Mouse (Mus musculus) intestine, embryonic 14.5 days (tissue): ENCODE data around the gene Dhrs1. TPM values are rescaled to one million over a fixed set of nuclear protein-coding genes. Genes with fewer than 3 reads are reported as not detected.
A peak's percentile ranks its signal among the peaks of the same experiment; 100 is the strongest.

Source experiments
- ATAC-seq: fragments of 200-750 bp; cut with Nextera tagmentation; replicated peaks from 2 replicates; pipeline ENCODE4 v1.8.0; 2017; ENCODE audit warnings: low read depth, moderate number of reproducible peaks, moderate TSS enrichment, moderate library complexity; ENCODE audit not compliant: low FRiP score, low TSS enrichment
- DNase-seq: peaks from one replicate; pipeline ENCODE4 v3.0.0-alpha.2; 2018; ENCODE audit warnings: low spot score
- H3K27ac ChIP-seq: fragments of 300-500 bp; sonication (generic); 2 replicates; pipeline ENCODE4 v1.5.1; 2014; ENCODE audit warnings: low read depth, mild to moderate bottlenecking, control low read depth
- H3K27me3 ChIP-seq: fragments of 300-500 bp; sonication (generic); replicated peaks from 2 replicates; pipeline ENCODE4 v1.6.1; 2014; ENCODE audit warnings: low read length, control low read depth; ENCODE audit not compliant: control insufficient read depth, insufficient read depth
- H3K36me3 ChIP-seq: fragments of 300-500 bp; sonication (generic); 2 replicates; pipeline ENCODE4 v1.6.1; 2014; ENCODE audit warnings: low read length, control low read depth; ENCODE audit not compliant: control insufficient read depth, insufficient read depth
- H3K4me1 ChIP-seq: fragments of 300-500 bp; sonication (generic); replicated peaks from 2 replicates; pipeline ENCODE4 v1.6.1; 2014; ENCODE audit warnings: low read length, control low read depth, mixed read lengths; ENCODE audit not compliant: control insufficient read depth, insufficient read depth
- H3K4me2 ChIP-seq: fragments of 300-500 bp; sonication (generic); 2 replicates; pipeline ENCODE4 v1.6.1; 2014; ENCODE audit warnings: low read length
- H3K4me3 ChIP-seq: fragments of 300-500 bp; sonication (generic); 2 replicates; pipeline ENCODE4 v1.5.1; 2014; ENCODE audit warnings: low read depth, low read length, control low read depth, mixed read lengths
- H3K9ac ChIP-seq: fragments of 300-500 bp; sonication (generic); 2 replicates; pipeline ENCODE4 v1.6.1; 2014; ENCODE audit warnings: mild to moderate bottlenecking, low read length
- H3K9me3 ChIP-seq: fragments of 300-500 bp; sonication (generic); 2 replicates; pipeline ENCODE4 v1.6.1; 2016; ENCODE audit warnings: low read length, control low read depth; ENCODE audit not compliant: control insufficient read depth
- WGBS: fragments of 180-500 bp; shearing (Covaris S2); extraction: QIAGEN DNeasy Blood & Tissue Kit; methylation state at CpG from one replicate; pipeline ENCODE4 v1.1.7; 2014; 5-methylcytosine and 5-hydroxymethylcytosine counted together
- polyA plus RNA-seq: library from polyadenylated mRNA; unstranded; fragments of >200 nt; fragmentation: Nextera tagmentation; extraction: Ambion mirVana; gene quantifications from 2 replicates; pipeline ENCODE4 v1.2.1, GENCODE M21; 2014

Dhrs1 gene
- polyA plus RNA-seq: 81.9 and 84.3 TPM in 2 replicates

DNA sequence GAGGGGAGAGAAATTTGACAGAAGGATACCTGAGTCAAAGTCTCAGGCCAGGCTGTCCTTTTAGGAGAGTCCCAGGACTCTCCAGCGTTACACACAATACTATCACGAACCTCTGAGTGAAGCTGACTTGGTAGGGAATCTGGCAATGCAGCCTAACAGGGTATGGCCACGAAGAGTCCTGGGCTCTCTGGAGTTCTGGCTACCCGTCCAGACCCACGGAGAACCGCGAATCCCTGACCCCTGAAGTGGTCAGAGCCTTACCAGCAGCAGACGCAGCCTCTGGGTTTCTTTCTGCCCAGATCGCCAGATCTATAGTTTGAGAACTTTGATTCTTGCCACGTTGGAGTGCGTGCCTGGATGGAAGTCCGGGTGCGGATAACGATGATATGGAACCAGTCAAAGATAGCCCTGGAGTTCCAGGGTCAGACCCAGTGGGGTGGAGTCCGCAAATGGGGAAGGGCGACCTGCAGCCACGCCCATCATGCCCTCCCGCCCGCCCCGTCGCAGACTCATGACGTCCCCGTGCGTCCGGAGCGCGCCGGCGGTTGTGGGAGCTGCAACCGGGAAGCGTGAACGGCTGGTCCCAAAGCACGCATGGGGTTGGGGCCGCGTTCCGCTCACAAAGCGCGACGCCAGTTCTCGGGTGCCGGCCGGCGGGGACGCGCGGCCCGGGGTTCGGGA lies at the start of gene Dhrs1, which contains the start of gene Nop9:
Gene Dhrs1 (minus strand): TSS at position 511 of the 681 bp plus-strand sequence.
Gene Nop9 (plus strand): TSS at position 514 of the 681 bp plus-strand sequence.
- H3K27me3 ChIP-seq: no peaks in the 10 kb centered on the region
- WGBS: 2% methylated on average over 46 of the region's 48 CpGs
- peak within 1 kb of the TSS; percentile 95 for H3K4me3 ChIP-seq
- peaks cover 52% of the 10 kb centered on the region for H3K36me3 ChIP-seq
- peaks cover 27% of the 10 kb centered on the region for H3K4me1 ChIP-seq
- peak; percentile 90 for ATAC-seq
- H3K9ac ChIP-seq: peak within 1 kb of the TSS; percentile 81
- 0 out of 2 replicates have a peak within 1 kb of the TSS, but pooled peaks have one; percentile 38 for H3K27ac ChIP-seq
- no peaks in the 10 kb centered on the region for H3K9me3 ChIP-seq
- peak; percentile 99 for DNase-seq
- H3K4me2 ChIP-seq: peak within 1 kb of the TSS; percentile 99

- Histone ChIP-seq H3K9me3 (no peaks in the 10 kb centered on the region), H3K27me3 (no peaks in the 10 kb centered on the region), H3K4me1 (peaks cover 4% of the 10 kb centered on the region; the same call in 1 of the 2 replicates), H3K27ac (no peak overlapping the region), H3K9ac (no peak overlapping the region), H3K4me2 (no peak overlapping the region), H3K4me3 (no peak overlapping the region), H3K36me3 (no peaks in the 10 kb centered on the region)
- DNase-seq (no peak), ATAC-seq (no peak)
- 67% methylated on average over 2 of the region's 2 CpGs for WGBS
Observed at GRCm38 (mm10) chr14:55793946-55794345, 48.5 kb upstream of the Dhrs1 start.

DNA sequence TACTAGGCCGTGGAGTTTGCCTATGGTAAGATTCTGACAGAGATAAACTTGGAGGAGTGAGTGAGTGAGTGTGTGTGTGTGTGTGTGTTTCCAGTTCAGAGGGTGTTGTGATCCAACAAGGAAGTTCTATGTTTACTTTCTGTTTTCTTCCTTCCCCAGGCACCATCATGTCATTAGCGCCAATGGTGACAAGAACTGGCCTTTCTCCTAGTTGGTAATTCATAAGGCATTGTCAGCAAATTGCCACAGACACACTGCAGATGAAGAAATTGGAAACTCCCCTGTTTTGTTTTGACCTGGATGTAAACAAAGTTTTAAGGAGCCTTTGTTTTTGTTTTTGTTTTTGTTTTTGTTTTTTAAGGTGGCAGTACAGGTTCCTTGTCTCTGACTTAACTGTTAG lies 48.0 kb upstream of the Dhrs1 start:
- ATAC-seq (no peak), DNase-seq (no peak)
- Histone ChIP-seq H3K9me3 (no peaks in the 10 kb centered on the region), H3K4me3 (no peak overlapping the region), H3K36me3 (no peaks in the 10 kb centered on the region), H3K9ac (no peak overlapping the region), H3K4me1 (peaks cover 4% of the 10 kb centered on the region; the same call in 1 of the 2 replicates), H3K27me3 (no peaks in the 10 kb centered on the region), H3K27ac (no peak overlapping the region), H3K4me2 (no peak overlapping the region)
- WGBS: 61% methylated on average over 2 of the region's 2 CpGs

DNA sequence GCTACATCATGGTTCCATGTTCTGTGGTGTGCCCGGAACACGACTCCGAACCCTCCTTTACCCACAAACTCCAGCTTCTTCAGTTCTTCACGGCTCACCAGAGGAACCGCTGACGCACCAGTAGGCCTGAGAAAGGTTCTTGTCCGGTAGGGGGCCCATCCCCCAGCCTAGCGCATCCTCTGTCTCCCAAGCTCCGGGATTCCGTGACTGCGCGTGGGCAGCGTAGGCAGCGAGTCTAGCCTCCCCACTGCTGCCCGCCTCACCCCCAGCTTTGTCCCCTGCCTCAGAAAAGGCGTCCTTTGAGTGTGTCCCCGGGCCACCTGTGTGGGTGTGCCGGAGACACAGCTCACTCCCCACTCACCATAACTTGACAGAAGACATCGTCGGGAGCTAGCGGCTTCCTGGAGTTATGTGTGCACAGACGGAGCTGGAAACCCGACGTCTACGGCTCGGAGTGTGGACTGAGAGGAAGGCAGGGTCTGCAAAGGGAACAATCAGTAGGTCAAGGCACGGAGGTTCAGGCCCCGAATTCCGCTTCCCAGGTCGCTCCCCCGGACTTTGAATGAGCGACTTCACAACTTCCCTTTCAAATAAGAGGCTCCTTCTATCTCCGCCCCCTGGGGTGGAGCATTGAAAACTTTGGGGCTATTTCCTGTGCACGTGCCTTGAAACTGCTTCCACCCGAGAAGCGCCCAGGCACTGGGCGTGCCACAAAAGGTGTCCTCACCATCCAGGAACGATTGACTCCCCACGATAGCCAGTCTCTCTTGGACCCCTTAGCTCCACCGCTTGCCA lies 43.0 kb upstream of the Dhrs1 start, which contains the start of gene Ripk3:
Gene Ripk3 (minus strand): TSS at position 610 of the 795 bp plus-strand sequence.
- Histone ChIP-seq H3K4me2 (peak within 1 kb of the TSS; percentile 89), H3K9ac (peak within 1 kb of the TSS; percentile 53), H3K27ac (no peak within 1 kb of the TSS), H3K9me3 (no peaks in the 10 kb centered on the region), H3K36me3 (no peaks in the 10 kb centered on the region), H3K27me3 (peaks cover 25% of the 10 kb centered on the region), H3K4me1 (peaks cover 7% of the 10 kb centered on the region), H3K4me3 (peak within 1 kb of the TSS; percentile 54)
- ATAC-seq: peak; percentile 44; the same call in 1 of the 2 replicates
- WGBS: 4% methylated on average over 40 of the region's 40 CpGs
- DNase-seq: peak; percentile 75

GRCm38 (mm10) chr14:55787731-55788130 lies 42.2 kb upstream of the Dhrs1 start:
- peak overlapping the region; percentile 53 for H3K9ac ChIP-seq
- no peak overlapping the region for H3K27ac ChIP-seq
- H3K9me3 ChIP-seq: no peaks in the 10 kb centered on the region
- H3K36me3 ChIP-seq: no peaks in the 10 kb centered on the region
- no peak for ATAC-seq
- 42% methylated on average over 11 of the region's 11 CpGs for WGBS
- peak overlapping the region; percentile 54 for H3K4me3 ChIP-seq
- H3K4me1 ChIP-seq: peaks cover 10% of the 10 kb centered on the region
- H3K4me2 ChIP-seq: peak overlapping the region; percentile 89
- DNase-seq: no peak
- peaks cover 25% of the 10 kb centered on the region for H3K27me3 ChIP-seq

DNA sequence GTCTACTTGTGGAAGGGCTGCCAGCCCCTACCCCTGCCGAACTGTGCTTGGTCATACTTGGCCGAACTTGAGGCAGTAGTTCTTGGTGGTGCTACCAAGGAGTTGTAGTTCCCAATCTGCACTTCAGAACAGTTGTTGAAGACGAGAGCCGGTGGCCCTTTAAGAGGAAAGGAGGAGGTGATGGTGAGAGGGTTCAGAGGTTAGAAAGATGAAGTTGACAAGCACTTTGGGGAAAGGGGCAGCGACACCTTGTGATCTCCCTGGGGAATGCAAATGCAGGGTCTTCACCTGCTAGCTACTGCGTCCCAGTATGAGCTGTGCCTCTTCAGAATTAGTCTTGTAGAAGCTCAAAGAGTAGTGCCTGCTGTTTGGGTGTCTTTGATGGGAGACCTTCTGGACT lies 39.7 kb upstream of the Dhrs1 start:
- H3K4me1 ChIP-seq: peaks cover 19% of the 10 kb centered on the region
- no peaks in the 10 kb centered on the region for H3K9me3 ChIP-seq
- ATAC-seq (no peak), DNase-seq (no peak)
- WGBS: 36% methylated on average over 6 of the region's 6 CpGs
- H3K4me3 ChIP-seq: no peak overlapping the region
- no peak overlapping the region for H3K27ac ChIP-seq
- H3K27me3 ChIP-seq: peaks cover 25% of the 10 kb centered on the region
- H3K4me2 ChIP-seq: no peak overlapping the region
- H3K9ac ChIP-seq: no peak overlapping the region
- no peaks in the 10 kb centered on the region for H3K36me3 ChIP-seq

GRCm38 (mm10) chr14:55783958-55784235 lies 38.4 kb upstream of the Dhrs1 start, which contains the start of gene Adcy4:
Gene Adcy4 (minus strand): TSS chr14:55784095.
- H3K9me3 ChIP-seq: no peaks in the 10 kb centered on the region
- 12% methylated on average over 13 of the region's 13 CpGs for WGBS
- peak within 1 kb of the TSS; percentile 79 for H3K4me2 ChIP-seq
- peak within 1 kb of the TSS; percentile 45 for H3K4me3 ChIP-seq
- H3K9ac ChIP-seq: peak within 1 kb of the TSS; percentile 44
- no peak for ATAC-seq
- H3K36me3 ChIP-seq: no peaks in the 10 kb centered on the region
- H3K4me1 ChIP-seq: peaks cover 19% of the 10 kb centered on the region
- H3K27ac ChIP-seq: peak within 1 kb of the TSS; percentile 33; the same call in 1 of the 2 replicates
- peaks cover 25% of the 10 kb centered on the region for H3K27me3 ChIP-seq
- no peak for DNase-seq

DNA sequence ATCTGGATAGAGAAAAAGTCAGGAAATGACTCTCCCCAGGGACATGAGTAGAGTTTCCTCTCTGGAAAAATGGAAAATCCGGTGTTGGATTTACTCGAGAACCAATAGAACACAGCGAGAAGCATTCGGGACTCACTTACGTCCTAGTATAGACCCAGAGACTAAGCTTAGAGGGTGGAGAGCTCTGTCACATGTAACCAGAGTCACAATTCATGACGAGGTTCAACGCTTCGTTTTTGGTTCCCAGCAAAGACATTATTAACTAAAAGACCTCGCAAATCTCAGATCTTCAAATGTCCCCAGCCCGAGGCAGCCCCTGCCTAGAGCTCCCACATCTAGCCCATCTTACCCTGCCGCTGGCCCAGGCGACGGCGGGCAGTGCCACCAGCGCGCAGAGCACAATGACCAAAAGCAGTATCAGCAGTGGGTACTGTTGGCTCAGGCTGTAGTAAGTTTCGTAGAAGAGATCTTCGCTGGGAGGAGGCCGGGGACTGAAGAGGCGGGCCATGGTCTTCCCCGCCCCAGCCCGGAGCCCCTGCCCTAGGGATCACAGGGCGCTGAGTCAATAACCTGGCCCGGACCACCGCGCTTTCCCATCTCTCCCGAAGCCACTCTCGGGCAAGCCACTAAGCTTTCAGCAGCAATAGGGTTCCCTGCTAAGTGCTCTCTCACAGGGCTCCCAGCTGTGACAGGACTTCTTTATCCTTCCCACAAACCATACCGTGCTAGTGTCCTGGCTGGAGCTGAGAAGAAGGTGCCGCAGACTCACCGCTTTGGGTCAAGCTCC lies 37.9 kb upstream of the Dhrs1 start:
- 3% methylated on average over 29 of the region's 31 CpGs for WGBS
- peak overlapping the region; percentile 33; the same call in 1 of the 2 replicates for H3K27ac ChIP-seq
- ATAC-seq (no peak; the same call in 1 of the 2 replicates), DNase-seq (peak; percentile 66)
- peaks cover 19% of the 10 kb centered on the region for H3K4me1 ChIP-seq
- no peaks in the 10 kb centered on the region for H3K36me3 ChIP-seq
- H3K9ac ChIP-seq: peak overlapping the region; percentile 44
- peak overlapping the region; percentile 79 for H3K4me2 ChIP-seq
- peak overlapping the region; percentile 45 for H3K4me3 ChIP-seq
- H3K27me3 ChIP-seq: peaks cover 25% of the 10 kb centered on the region
- no peaks in the 10 kb centered on the region for H3K9me3 ChIP-seq
